Mouse (Mus musculus) brain, embryonic 14.5 days (tissue): ENCODE results near the gene Hoxb1.

ENCODE experiments used
- CTCF ChIP-seq: fragments of 200-500 bp; IDR thresholded peaks from 2 replicates; pipeline ENCODE4 v1.5.1; 2012; ENCODE audit warnings: inconsistent platforms, mild to moderate bottlenecking, moderate library complexity, borderline replicate concordance; ENCODE audit not compliant: insufficient read depth, insufficient read length; ENCODE audit errors: extremely low read depth
- POLR2A ChIP-seq: fragments of 200-500 bp; IDR thresholded peaks from 2 replicates; pipeline ENCODE4 v1.6.1; 2012; ENCODE audit warnings: mild to moderate bottlenecking, inconsistent platforms, borderline replicate concordance; ENCODE audit not compliant: poor library complexity, insufficient read depth, insufficient read length, severe bottlenecking; ENCODE audit errors: extremely low read depth

- no peak for TF ChIP-seq CTCF
- no peak for TF ChIP-seq POLR2A
Measured at GRCm38 (mm10) chr11:96324125-96324524, 41.4 kb upstream of the Hoxb1 start.
